Mouse (Mus musculus): ENCODE measurements around the gene Pnp. TPM values are rescaled to one million over a fixed set of nuclear protein-coding genes. Genes with fewer than 3 reads are reported as not detected.
"Not testable (repeated sequence)": the region's sequence is repeated elsewhere in the genome, so short reads cannot be mapped to it uniquely, and the experiment has no call there.

The Pnp gene
- total RNA-seq, 4 experiments from 2014 or later, result 26.5 to 35.8 (median 31.3) TPM

DNA sequence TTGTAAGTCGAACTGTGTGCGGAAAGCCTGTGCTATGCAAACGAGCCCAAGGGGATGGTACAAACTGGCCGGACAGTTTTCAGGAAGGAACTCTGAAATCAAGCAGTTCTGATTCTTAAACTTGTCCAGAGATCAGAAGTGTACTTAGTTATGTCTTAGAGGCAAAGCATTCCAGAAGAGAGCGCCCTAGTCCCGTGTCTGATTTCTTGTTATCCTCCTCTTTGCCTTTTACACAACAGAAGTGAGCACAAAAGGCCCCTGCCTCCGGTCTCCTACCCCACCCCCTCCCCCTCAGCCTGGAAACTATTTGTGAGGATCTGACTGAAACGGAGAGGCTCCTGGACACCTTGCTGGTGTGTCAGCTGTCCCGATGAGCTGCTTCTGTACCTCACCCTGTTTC is 45.8 kb downstream of the Pnp start:
- no peak for DNase-seq

DNA sequence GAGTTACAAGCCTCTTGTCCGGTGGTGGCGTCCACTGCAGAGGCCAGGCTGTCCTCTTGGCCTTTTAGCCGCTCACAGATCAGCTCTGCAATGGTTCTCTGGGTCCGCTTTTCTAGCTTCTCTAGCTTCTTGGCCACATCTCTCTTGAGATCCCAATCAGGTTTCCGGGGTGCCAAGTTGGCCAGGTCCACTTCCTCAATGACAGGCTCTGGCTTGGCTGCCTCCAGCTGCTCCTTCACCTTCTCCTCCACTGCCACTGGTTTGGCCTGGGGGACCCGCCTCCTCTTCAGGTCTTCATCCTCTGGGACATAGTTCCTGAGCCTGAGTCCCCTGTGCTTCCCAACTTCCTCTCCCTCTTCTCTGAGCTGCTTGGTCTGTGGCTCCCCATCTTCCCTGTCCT is 47.6 kb downstream of the Pnp start:
- not testable (repeated sequence) for DNase-seq

DNA sequence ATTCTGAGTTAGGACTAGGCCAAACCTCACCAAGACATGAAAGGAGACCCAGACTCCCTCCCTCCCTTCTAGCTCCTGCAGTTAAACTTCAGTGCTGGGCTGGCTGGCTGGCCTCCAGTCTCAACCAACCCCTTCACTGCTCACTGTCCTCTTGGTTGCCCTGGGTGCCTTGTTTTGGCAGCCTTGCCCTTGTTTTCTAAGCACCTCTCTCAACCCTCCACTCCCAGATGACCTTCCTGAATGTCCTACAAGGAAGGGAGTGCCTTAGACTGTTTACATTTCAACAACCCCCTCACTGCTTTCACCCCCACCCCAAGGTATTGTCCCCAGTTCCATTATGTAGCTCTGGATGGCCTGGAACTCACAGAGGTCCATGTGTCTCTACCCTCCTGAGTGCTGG is 48.7 kb downstream of the Pnp start:
- DNase-seq, result no peak

DNA sequence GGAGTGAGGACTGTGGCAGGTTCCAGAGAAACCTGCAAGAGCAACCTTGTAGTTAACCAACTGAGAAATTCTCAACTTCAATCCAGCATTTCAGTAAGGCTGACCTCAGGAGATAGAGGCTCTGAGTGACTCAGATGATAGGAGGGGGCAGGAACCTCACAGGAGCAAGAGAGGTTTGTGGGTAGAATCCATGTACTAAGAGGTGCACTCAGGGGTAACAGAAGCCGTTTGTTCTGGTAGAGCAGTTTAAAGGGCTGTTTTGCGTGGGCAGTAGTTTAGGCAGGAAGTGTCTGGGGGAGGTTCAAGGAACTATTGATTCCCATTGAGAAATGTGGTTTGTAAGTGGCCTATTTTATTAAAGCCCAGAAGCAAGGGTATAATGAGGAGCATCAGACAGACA is 50.3 kb downstream of the Pnp start:
- no peak for DNase-seq

DNA sequence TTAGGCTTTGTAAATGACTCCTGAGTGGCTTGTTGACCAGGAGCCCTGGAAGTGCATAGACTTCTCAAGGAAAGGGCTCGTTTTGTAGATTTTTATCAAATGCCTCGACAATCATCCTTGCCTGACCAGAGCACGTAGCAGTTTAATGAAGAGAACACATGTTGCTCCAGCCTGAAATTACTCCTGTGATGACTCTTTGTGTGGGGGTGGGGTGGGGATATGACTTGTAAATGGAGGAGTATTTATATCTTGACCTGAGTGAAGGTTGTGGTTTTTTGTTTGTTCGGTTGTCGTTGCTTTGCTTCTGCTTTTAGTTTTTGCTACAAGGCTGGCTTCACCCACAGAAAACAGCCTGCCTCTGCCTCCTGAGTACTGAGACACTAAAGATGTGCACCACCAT is 51.0 kb downstream of the Pnp start:
- no peak for DNase-seq

DNA sequence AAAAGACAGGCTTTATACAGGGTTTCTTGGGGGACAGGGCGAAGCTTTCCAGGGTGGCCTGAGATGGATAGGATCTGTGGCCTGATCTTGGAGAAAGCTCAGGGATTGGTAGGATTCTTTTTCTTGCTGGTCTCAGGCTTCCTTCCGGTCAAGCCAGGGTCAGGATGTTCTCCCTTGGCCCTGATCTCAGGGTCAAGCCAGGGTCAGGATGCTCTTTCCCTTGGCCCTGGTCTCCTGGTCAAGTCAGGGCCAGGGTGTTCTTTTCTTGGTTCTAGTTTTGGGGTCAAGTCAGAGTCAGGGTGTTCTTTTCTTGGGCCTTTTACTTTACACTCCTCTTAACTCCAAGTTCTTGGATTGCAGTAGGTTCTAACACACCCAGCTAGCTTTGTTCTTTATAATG is 56.8 kb downstream of the Pnp start:
- DNase-seq, result peak; percentile 48

DNA sequence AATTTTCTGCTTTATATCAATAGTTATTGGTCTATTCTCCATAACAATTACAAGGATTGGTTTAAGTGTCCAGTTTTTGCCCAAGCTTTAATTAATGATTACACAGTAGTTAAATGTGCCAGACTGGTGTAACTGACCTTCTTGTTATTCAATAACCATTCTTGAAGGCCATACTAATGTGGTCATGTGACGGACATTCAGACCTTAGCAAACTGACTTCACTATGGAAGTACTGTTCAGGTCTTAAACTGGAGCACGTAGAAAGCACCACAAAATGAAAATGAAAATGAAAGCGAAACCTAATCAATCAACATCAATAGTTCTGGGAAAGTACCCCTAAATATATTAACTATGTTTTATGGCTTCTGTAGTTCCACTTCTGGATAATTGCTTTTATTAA is 60.2 kb downstream of the Pnp start:
- no peak for DNase-seq

DNA sequence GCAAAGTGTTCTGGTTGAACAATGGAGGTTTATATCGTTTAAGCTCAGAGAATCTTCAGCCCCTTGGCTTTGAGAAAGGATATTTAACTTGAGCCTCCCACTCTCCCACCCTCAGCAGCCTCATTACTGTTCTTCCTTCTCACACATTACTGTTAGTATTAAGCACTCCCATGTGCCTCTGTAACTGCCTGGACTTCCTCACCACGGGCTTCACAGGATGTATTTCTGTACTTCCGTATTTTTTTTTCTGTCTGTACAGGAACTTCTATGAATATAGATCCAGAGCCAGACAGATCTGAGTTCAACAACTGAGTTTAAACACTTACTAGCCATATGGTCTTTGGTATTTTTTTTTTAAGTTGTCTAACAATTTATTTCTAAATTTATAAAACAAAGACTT is 66.2 kb downstream of the Pnp start:
- DNase-seq, result no peak

DNA sequence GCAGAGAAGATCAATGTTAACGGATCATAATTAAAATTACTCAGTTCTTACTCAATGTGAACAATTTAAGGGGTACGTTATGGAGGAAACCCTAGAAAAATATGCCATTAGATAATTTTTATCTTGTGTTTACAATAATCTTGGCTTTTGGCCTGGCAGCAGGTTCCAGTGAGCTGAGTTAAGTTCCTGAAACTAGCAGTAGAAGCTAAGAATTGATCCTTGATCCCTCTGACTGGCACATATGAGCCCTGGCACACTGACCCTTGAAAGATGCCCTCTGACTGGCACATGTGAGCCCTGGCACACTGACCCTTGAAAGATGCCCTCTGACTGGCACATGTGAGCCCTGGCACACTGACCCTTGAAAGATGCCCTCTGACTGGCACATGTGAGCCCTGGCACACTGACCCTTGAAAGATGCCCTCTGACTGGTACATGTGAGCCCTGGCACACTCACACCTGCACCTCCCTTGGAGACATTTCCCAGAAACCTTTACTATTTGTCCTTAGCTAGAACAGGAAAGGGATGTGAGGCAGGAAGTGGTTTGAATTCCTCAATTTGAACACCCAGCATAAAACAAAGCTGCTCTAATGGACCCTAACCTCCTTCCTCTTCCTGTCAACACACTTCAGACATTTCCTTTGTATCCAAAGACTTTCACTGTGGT is 67.3 kb downstream of the Pnp start:
- DNase-seq, result no peak

DNA sequence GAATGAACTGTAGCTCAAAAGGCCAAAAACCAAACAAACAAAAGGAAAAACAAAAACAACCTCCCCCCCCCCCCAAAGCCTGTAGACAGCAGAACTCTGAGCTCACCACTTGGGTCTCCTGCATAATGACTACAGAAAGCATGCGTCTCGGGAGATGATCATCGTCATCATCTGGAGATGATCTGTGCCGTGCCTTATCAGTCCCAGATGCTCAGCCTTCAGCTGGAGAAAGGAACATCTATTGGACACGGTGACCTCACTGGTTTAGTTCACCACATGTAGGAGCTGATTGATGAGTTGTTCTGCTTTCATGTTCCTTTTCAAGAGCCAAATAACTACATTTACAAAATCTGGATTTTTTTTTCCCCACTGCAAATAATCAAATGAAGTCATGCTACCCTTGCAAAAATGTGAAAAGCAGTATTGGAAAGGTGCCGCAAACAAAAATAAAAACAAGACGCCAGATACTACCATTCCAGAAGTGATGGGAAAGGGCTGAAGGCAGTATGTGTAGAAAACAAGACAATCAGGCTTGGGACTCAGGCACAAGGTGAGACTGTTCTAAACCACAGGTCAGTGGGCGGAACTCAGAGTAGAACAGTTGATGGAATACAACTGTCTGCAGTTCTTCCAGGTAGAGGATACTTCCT is 76.4 kb downstream of the Pnp start, which contains the start of gene Rnase10:
Gene Rnase10, plus strand, starts transcription at position 600 of the 650 bp plus-strand sequence.
- DNase-seq, result no peak

DNA sequence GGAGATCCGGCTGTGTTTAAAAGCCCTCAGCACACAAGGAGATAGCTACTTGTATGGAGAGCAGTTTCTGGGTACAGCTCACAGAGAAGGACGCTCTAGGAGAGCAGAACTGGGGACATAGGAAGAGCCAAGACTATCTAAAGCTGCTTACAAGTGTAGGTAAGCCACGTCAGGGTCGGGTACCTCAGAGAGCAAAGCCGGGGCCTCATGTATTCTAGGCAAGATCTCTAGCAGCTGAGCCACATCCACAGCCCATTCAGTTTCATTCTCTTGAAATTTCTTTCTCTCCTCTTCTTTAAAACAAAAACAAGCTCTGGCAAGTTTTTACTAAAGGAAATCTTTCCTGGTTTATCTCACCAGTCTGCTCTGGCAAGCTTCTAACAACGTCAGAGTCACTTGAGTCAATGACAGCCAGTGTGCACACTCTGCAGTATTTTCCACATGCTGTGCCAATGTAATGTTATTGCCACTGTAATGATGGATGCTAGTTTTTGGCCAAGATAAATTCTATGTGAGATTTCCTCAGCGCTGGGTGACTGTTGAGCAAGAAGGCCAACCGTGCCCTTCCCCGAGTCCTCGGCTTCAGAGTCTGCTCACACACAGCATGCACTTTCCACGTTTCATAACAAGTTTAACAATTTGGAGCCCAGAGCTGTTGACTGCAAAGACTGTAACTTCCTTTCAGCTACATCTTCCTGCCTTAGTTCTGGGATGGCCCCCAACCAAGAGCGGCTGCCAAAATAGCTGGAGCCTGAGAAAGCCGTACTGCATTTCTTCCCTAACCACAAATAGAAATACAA is 77.2 kb downstream of the Pnp start:
- DNase-seq, result peak; percentile 81

DNA sequence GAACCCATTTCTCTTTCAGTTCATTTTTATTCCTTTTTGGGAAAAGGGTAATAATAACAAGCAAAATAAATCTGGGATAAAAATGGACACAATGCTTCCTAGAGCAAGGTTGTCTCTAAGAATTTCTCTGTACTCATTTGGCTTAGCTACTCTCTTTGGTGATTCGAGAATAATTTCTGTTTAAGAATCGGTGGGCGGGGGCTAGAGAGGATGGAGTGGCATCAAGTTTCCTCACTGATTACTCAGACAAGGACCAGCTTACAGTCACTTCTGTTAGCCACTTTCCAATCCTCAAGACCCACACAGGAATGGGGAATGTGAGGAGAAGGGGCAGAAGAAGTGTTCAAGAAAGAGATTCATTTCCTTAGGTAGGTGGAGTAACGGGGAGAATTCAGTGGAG is 77.9 kb downstream of the Pnp start:
- no peak for DNase-seq

DNA sequence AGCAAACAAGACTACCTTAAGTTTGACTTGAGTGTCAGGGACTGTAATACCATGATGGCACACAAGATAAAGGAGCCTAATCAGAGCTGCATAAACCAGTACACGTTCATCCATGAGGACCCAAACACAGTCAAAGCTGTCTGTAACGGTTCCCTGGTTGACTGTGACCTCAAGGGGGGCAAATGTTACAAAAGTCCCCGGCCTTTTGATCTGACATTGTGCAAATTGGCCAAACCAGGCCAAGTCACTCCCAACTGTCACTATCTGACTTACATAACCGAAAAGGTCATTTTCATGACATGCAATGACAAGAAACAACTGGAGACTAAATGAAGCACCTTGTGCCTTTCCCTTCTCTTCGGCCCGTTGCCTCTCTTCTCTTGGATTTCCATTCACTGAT is 78.7 kb downstream of the Pnp start:
- no peak for DNase-seq

DNA sequence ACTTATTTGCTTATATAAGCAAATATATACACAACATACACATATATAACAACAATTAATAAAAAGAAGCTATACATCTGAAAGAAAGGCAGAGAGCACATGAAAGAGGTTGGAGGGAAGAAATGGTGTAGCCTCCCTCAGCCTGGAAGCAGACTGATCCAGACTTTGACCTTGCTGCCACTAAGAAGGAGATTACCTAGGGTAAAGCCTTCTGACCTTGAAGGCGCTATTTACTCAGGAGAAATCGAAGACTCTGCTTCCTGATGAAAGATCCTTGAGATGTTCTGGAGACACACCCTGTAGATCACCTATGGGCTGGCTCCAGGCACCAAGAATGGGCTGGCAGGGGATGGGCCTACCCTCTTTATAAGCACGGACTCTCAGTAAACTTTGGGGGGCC is 83.8 kb downstream of the Pnp start:
- not testable (repeated sequence) for DNase-seq

Other genes with a start within 250 kb of the Pnp start
- not detected for gene Olfr747, start 237.9 kb upstream of the Pnp start, total RNA-seq (2022)
- not detected for gene Olfr748, start 223.7 kb upstream of the Pnp start, total RNA-seq (2022)
- gene Olfr749, start 186.0 kb upstream of the Pnp start, total RNA-seq (2022), result not detected
- 10 to 100 TPM; 40.9 to 57.7 (median 53.5) TPM for gene Ttc5, start 145.6 kb upstream of the Pnp start, total RNA-seq (2022)
- 1 to 10 TPM in 1 of 4 experiments, under 1 TPM in 1, not detected in 2; 0.58 to 1.8 TPM for gene Ccnb1ip1, start 123.3 kb upstream of the Pnp start, total RNA-seq (2022)
- 10 to 100 TPM; 24.2 to 40.7 (median 31.3) TPM for gene Parp2, start 123.2 kb upstream of the Pnp start, total RNA-seq (2022)
- 10 to 100 TPM; 25.5 to 33.6 (median 25.9) TPM for gene Tep1, start 60.5 kb upstream of the Pnp start, total RNA-seq (2022)
- 1 to 10 TPM; 1.0 to 3.4 (median 1.8) TPM for gene Klhl33, start 33.6 kb upstream of the Pnp start, total RNA-seq (2022)
- gene Osgep, start 6.2 kb upstream of the Pnp start, total RNA-seq (2022), result 10 to 100 TPM; 44.8 to 55.6 (median 51.3) TPM
- gene Apex1, start 6.1 kb upstream of the Pnp start, total RNA-seq (2022), result 10 to 100 TPM; 73.6 to 85.2 (median 74.1) TPM
- 10 to 100 TPM; 62.3 to 74.8 (median 68.0) TPM for gene Pip4p1, start 226 bp upstream of the Pnp start, total RNA-seq (2022)
- gene Gm49342, start 13.4 kb downstream of the Pnp start, total RNA-seq (2022), result 10 to 100 TPM; 25.4 to 40.6 (median 33.0) TPM
- 1 to 10 TPM; 1.8 to 2.5 (median 2.2) TPM for gene Pnp2, start 24.9 kb downstream of the Pnp start, total RNA-seq (2022)
- under 1 TPM in 2 of 4 experiments, not detected in 2; 0.15 to 0.31 TPM for gene Rnase10, start 76.7 kb downstream of the Pnp start, total RNA-seq (2022)
- gene Rnase9, start 110.8 kb downstream of the Pnp start, total RNA-seq (2022), result not detected
- gene Rnase11, start 119.1 kb downstream of the Pnp start, total RNA-seq (2022), result not detected
- not detected for gene Rnase12, start 126.6 kb downstream of the Pnp start, total RNA-seq (2022)
- not detected for gene Olfr750, start 143.4 kb downstream of the Pnp start, total RNA-seq (2022)
- 10 to 100 TPM; 48.1 to 69.1 (median 54.7) TPM for gene Rnase4, start 160.0 kb downstream of the Pnp start, total RNA-seq (2022)
- 1 to 10 TPM; 5.4 to 7.4 (median 6.4) TPM for gene Ang, start 160.1 kb downstream of the Pnp start, total RNA-seq (2022)
- not detected for gene Eddm3b, start 183.3 kb downstream of the Pnp start, total RNA-seq (2022)
- 1 to 10 TPM; 1.4 to 4.0 (median 2.1) TPM for gene Rnase6, start 192.8 kb downstream of the Pnp start, total RNA-seq (2022)
- gene Rnase1, start 215.7 kb downstream of the Pnp start, total RNA-seq (2022), result under 1 TPM in 1 of 4 experiments, not detected in 3; 0.28 TPM
- not detected for gene Rnase2b, start 231.2 kb downstream of the Pnp start, total RNA-seq (2022)

All from adrenal gland, adult 8-10 months (tissue).